Mouse (Mus musculus) yolk sac, embryonic 10.5 days (tissue): ENCODE measurements around the gene Sphkap.

Experiments used
- DNase-seq: peaks from one replicate; pipeline ENCODE4 v3.0.0-alpha.2; 2017; ENCODE audit warnings: low spot score

Sphkap gene

GRCm38 (mm10) chr1:83285866-83286265 lies 122.1 kb downstream of the Sphkap start:
- no peak for DNase-seq

- no peak for DNase-seq
Measured at GRCm38 (mm10) chr1:83277044-83277443, 131.0 kb downstream of the Sphkap start.

GRCm38 (mm10) chr1:83276637-83277036 lies 131.4 kb downstream of the Sphkap start:
- no peak for DNase-seq

- no peak for DNase-seq
Measured at GRCm38 (mm10) chr1:83251746-83252145, 156.3 kb downstream of the Sphkap start.

- no peak for DNase-seq
Measured at GRCm38 (mm10) chr1:83248235-83248746, 159.7 kb downstream of the Sphkap start.

GRCm38 (mm10) chr1:83227946-83228345 lies 180.1 kb downstream of the Sphkap start:
- no peak for DNase-seq

GRCm38 (mm10) chr1:83224423-83224960 lies 183.5 kb downstream of the Sphkap start:
- no peak for DNase-seq

GRCm38 (mm10) chr1:83223072-83223471 lies 184.9 kb downstream of the Sphkap start:
- no peak for DNase-seq

- DNase-seq = no peak
Measured at GRCm38 (mm10) chr1:83218260-83218659, 189.7 kb downstream of the Sphkap start.

- no peak for DNase-seq
Measured at GRCm38 (mm10) chr1:83209981-83210380, 198.0 kb downstream of the Sphkap start.
